Mouse (Mus musculus) liver, adult 2 months (tissue): ENCODE measurements around the gene Olfr218.

Experiments used
- CTCF ChIP-seq: fragments of 200-500 bp; IDR thresholded peaks from 2 replicates; pipeline ENCODE4 v1.5.1; 2011; ENCODE audit warnings: low read depth, low read length, control low read depth
- POLR2A ChIP-seq: fragments of 200-500 bp; IDR thresholded peaks from 2 replicates; pipeline ENCODE4 v1.6.1; 2011; ENCODE audit warnings: low read length, control low read depth; ENCODE audit not compliant: insufficient read depth; ENCODE audit errors: extremely low read depth

- TF ChIP-seq CTCF (no peak), POLR2A (no peak)
Measured at GRCm38 (mm10) chr1:173190540-173190939, 7.1 kb upstream of the Olfr218 start, which contains the start of gene Olfr1406.
